Mouse (Mus musculus): ENCODE results near the gene Itga6.

GRCm38 (mm10) chr2:71809289-71809860 is 64.0 kb downstream of the Itga6 start:
- TF ChIP-seq CTCF (IDR thresholded peaks at IDR 0.05; ENCODE audit: borderline replicate concordance, insufficient read depth, low read length): no peak
- TF ChIP-seq POLR2A (IDR thresholded peaks at IDR 0.05; ENCODE audit: low read depth, low read length): no peak
